Mouse (Mus musculus) kidney, adult 18-20 months (tissue): Measurements from ENCODE around the gene Syne2.

Experiments used
- DNase-seq: peaks from one replicate; pipeline ENCODE4 v3.0.0; 2021

The Syne2 gene

GRCm38 (mm10) chr12:75873546-75874235 is 55.8 kb downstream of the Syne2 start:
- no peak for DNase-seq

GRCm38 (mm10) chr12:75874287-75874994 is 56.5 kb downstream of the Syne2 start:
- no peak for DNase-seq

GRCm38 (mm10) chr12:75879636-75880317 is 61.8 kb downstream of the Syne2 start:
- no peak for DNase-seq

- DNase-seq, result no peak
Observed at GRCm38 (mm10) chr12:75881554-75881953, 63.6 kb downstream of the Syne2 start.

- DNase-seq, result no peak
Observed at GRCm38 (mm10) chr12:75886161-75886560, 68.2 kb downstream of the Syne2 start.

- no peak for DNase-seq
Observed at GRCm38 (mm10) chr12:75886946-75887345, 69.0 kb downstream of the Syne2 start.

GRCm38 (mm10) chr12:75888721-75889120 is 70.8 kb downstream of the Syne2 start:
- no peak for DNase-seq

- no peak for DNase-seq
Observed at GRCm38 (mm10) chr12:75891206-75891605, 73.3 kb downstream of the Syne2 start.

- peak; percentile 42 for DNase-seq
Observed at GRCm38 (mm10) chr12:75893392-75893791, 75.5 kb downstream of the Syne2 start.

GRCm38 (mm10) chr12:75894316-75894997 is 76.5 kb downstream of the Syne2 start:
- DNase-seq, result peak; percentile 43

GRCm38 (mm10) chr12:75894998-75895331 is 77.0 kb downstream of the Syne2 start:
- DNase-seq, result no peak

- DNase-seq, result peak; percentile 20
Observed at GRCm38 (mm10) chr12:75897793-75898192, 79.9 kb downstream of the Syne2 start.

- no peak for DNase-seq
Observed at GRCm38 (mm10) chr12:75901721-75902120, 83.8 kb downstream of the Syne2 start.

GRCm38 (mm10) chr12:75904068-75904467 is 86.1 kb downstream of the Syne2 start:
- DNase-seq, result no peak

- DNase-seq, result no peak
Observed at GRCm38 (mm10) chr12:75905304-75905703, 87.4 kb downstream of the Syne2 start.

GRCm38 (mm10) chr12:75908466-75908865 is 90.5 kb downstream of the Syne2 start:
- DNase-seq, result no peak

GRCm38 (mm10) chr12:75915694-75916093 is 97.8 kb downstream of the Syne2 start:
- DNase-seq, result no peak

- DNase-seq, result peak; percentile 53
Observed at GRCm38 (mm10) chr12:75918415-75918814, 100.5 kb downstream of the Syne2 start.

- DNase-seq, result no peak
Observed at GRCm38 (mm10) chr12:75918914-75919313, 101.0 kb downstream of the Syne2 start.

GRCm38 (mm10) chr12:75922900-75923299 is 105.0 kb downstream of the Syne2 start:
- DNase-seq, result no peak

- DNase-seq, result no peak
Observed at GRCm38 (mm10) chr12:75924852-75925251, 106.9 kb downstream of the Syne2 start.

- no peak for DNase-seq
Observed at GRCm38 (mm10) chr12:75927596-75927995, 109.7 kb downstream of the Syne2 start.

- no peak for DNase-seq
Observed at GRCm38 (mm10) chr12:75933561-75933960, 115.6 kb downstream of the Syne2 start.
